Mouse (Mus musculus): ENCODE data around the gene Cntn5.

The Cntn5 gene

GRCm38 (mm10) chr9:10904616-10905363, at the start of gene Cntn5:
Gene Cntn5 (minus strand): TSS chr9:10904775.
- DNase-seq: peak; percentile 71 to 80

- no peak for DNase-seq
Observed at GRCm38 (mm10) chr9:10950470-10950869, 45.9 kb upstream of the Cntn5 start.

- DNase-seq: peak; percentile 87 to 91
Observed at GRCm38 (mm10) chr9:10909573-10909972, 5.0 kb upstream of the Cntn5 start.

DNA sequence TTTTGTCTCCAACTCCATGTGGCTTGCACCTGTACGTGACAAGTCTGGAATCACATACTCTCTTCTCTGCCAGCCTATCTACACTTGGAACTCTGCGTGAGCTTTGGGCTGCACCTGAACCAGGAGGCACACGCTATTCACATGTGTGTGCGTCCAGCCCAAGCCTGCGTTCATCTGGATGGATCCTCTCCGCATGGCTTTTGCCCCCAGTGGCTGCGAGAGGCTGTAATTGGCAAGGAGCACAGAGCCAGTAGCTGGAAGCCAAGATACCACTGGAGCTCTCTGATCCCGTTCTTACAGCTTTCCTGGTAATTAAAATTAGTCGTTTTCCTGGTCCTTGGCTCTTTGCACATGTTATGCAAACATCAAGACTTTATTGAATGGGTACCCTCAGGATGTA, 1.1 kb upstream of the Cntn5 start:
- peak; percentile 40 to 59 for DNase-seq

DNA sequence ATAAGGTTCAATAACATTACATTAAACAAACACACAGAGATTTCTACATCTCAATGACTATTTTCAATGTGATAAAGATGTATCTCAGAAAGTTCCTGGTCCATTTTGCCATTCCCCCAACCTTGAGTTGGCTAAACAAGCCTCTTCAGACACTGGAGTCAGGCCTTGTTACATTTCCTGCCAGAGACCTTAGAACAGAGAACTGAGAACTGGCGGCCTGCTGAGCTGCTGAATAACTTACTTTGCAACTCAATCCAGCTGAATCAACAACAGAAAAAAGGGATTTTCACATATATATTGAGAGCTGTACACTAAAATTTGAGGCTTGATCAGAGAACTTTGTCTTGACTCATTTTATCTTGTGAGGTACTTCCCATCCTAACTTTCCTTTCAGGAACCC, 24.8 kb downstream of the Cntn5 start:
- DNase-seq: no peak

DNA sequence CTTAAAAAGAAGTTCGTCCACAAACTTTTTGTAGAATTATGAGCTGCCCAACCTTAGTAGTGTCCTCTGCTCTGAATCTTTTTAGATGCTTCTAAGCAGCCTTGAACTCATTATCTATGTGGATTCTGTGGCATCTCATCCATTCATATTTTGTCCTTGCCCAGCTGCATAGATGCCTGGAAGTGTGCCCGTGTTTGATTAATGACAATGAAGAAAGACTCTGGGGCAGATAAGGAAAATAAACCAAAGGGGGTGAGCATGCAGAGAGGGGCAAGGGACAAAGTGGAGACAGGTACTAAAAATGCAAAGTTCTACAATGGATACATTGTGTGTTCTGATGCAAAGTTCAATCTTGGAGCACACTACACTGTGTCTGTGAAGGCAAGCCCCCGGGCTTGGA, 30.7 kb downstream of the Cntn5 start:
- no peak for DNase-seq

- DNase-seq: peak; percentile 10 to 19
Observed at GRCm38 (mm10) chr9:10856204-10856892, 48.2 kb downstream of the Cntn5 start.

GRCm38 (mm10) chr9:10816711-10817110, 87.9 kb downstream of the Cntn5 start:
- no peak for DNase-seq

DNA sequence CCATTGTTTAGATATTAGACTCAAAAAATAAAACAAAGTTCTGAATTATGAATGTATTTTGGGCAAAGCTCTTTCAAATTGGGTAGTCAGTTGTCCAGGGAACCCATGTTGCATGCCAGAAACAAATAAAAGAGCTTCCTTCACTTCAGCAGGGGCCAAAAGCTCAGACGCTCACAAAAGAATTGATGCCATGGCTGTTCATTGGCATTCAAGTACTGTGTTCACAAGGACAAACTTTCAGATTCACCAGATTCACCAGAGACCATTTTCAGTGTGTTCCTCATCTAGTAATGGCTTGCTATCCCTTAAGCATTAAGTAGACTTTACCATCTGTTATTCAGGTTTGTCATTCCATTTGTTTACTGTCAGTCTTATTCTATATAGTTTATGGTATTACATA, 107.4 kb downstream of the Cntn5 start:
- DNase-seq: no peak

GRCm38 (mm10) chr9:10795102-10795501, 109.5 kb downstream of the Cntn5 start:
- DNase-seq: no peak

DNA sequence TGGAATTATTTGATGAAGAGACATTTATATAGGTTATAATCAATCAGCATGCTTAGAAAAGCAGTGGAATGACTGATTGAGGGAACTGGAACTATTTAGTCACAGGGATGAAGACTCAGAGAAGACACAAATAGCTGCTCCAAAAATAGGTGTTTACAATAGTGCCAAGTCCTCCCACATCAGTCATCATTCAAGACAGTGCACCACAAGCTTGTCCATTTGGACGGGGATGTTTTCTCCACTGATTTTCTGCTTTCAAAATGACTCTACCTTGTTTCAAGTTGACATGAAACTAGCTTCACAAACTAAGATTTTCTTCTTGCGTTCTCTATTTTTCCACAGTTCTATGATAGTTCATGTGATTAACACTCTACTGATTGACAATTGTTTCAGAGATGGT, 172.7 kb downstream of the Cntn5 start:
- no peak for DNase-seq

DNA sequence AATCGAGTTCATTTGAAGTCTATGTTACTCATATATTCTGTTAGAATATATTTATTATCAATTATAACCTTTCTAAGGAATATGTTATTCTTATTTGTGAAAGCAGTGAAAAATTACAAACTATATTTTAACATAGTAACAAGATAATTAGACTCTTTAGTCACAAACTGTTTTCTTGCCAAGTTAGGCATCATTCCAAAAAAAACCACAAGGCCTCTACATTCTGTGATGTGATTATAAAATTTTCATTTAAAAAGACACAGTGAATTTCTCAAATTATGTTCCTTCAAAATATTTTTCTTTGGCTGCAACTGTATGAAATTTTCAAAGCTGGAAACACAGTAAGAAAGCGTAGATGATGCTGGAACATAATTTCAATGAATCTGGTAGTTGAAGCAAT, 180.4 kb downstream of the Cntn5 start:
- DNase-seq: peak in 1 of 2 experiments; percentile 6

- no peak for DNase-seq
Observed at GRCm38 (mm10) chr9:10722121-10722520, 182.5 kb downstream of the Cntn5 start.

- peak; percentile 41 to 51 for DNase-seq
Observed at GRCm38 (mm10) chr9:10718986-10719385, 185.6 kb downstream of the Cntn5 start.

DNA sequence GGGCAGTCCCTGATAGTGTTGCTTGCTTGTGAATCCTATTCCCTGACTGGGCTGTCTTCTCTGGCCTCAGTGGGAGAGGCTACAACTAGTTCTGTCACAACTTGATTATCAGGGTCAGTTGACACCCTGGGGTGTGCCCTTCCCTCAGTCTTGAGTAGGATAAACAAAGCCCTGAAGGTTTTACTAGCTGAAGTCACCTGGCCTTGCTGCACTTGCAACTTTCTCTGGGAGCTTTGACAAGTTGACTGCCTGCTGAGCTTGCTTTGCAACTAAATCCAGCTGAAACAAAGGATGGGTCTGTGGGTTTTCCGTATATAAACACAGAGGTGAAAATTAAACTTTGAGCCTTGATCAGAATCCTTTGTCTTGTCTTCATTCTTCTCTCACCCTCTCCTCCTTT, 190.9 kb downstream of the Cntn5 start:
- DNase-seq: no peak

DNA sequence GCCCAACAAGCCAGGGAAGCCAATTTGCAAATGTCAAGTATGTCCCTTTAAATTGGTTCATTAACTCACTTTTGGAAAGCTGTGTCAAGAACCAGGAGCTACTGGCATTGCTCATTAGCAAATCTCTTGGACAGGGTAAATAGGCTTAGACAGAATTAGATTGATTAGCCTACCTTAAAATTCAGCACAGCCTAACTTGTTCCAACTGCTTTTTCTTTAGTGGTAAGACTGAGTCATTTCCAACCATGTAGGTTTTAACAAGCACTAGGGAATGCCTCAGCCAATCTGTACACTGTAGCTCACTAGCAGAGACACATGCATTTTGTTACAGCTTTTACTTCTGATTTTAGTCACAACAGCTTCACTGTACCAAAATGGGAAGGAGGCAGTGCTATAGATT, 222.9 kb downstream of the Cntn5 start:
- no peak for DNase-seq

GRCm38 (mm10) chr9:10681181-10681580, 223.4 kb downstream of the Cntn5 start:
- no peak for DNase-seq

GRCm38 (mm10) chr9:10668676-10669075, 235.9 kb downstream of the Cntn5 start:
- DNase-seq: no peak

DNA sequence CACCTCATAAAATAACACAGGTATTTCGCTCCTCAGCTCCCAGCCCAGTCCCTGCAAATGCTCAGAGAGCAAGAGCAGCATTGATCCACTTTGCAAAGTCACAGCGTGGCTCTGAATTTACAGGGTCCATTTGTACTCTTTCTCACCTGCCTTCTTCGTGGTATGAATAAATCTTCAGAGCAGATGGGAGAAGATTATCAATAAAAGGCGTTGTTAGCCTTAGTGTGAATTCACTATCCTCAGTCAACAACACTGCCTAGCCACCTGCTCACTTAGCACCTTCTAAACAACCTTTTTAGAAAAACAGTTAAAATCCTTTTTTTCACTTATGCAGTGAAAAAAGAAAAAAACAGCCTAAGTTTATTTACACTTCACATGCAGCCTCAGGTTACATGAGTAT, 237.1 kb downstream of the Cntn5 start:
- DNase-seq: no peak

DNA sequence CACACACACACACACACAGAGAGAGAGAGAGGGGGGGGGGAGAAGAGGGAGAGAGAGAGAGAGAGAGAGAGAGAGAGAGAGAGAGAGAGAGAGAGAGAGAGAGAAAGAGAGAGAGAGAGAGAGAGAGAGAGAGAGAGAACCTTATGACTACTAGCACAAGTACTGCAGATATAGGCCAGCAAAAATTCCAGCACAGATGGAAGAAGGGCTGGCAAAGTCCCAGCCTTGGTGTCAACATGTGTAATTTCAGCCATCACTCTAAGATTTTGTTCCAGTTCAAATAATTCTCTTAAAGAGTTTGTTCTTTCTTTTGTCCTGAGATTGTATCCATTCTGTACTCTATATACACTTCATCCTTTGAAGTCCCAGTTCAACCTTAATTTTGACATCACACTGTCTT, 238.8 kb downstream of the Cntn5 start:
- peak; percentile 47 to 52 for DNase-seq

DNA sequence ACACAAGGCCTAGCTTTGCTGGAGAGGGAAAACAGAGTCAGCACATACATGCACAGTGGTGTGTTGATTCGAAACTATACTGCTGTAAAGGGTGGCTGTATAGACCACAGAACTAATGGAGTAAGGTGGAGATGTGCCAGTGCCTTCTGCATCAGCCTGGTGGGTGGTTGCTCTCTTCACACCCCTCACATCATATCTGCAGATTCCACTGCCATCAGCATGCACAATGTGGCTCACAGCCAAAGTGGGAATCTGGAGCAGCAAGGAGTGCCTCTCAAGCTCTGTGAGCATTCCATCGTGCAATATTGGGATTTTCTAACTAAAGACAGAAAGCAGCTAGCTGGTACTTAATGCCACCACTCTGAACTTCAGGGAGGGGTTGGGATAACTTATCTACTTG, 241.5 kb downstream of the Cntn5 start:
- peak; percentile 79 to 84 for DNase-seq

DNA sequence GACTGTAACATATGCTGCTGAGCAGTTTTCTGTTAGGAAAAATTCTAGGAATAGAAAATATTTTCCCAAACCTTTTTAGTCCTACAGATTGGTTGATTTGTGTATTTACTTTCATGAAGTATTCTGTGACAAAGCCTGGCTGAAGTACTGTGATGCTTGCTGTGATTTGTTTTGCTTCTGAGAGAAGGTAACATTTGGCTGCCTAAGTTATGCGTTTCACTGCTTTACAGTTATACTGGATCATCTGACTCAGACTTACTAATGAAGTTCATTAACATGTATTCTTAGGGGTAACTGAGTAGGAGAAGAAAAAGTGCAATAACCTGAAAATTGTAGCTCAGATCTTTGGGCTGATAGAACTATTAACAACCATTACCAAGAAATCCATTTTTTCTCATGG, 245.1 kb downstream of the Cntn5 start:
- DNase-seq: no peak

- no peak for DNase-seq
Observed at GRCm38 (mm10) chr9:10658086-10658485, 246.5 kb downstream of the Cntn5 start.

- no peak for DNase-seq
Observed at GRCm38 (mm10) chr9:10657144-10657748, 247.3 kb downstream of the Cntn5 start.
